Mouse (Mus musculus): ENCODE measurements at regions not wholly inside any gene's neighbourhood (a gene's known extent, or its start where the extent isn't known, plus 50 kb on each side); places are given as distances from the start of the nearest gene placed in this dataset.

GRCm38 (mm10) chr5:64722211-64722610 lies 81.0 kb upstream of the Klf3 start:
- no peaks in the 10 kb centered on the region for H3K27me3 ChIP-seq (replicated peaks; ENCODE audit: control insufficient read depth, insufficient read depth, low read length)
- ATAC-seq (ENCODE audit: low read depth): no peak
- H3K27ac ChIP-seq (replicated peaks; ENCODE audit: low read depth, low read length): no peak overlapping the region
- DNase-seq (ENCODE audit: low spot score): peak; percentile 10
- no peaks in the 10 kb centered on the region for H3K36me3 ChIP-seq (ENCODE audit: control insufficient read depth, insufficient read depth, low read length)
- no peak overlapping the region for H3K9ac ChIP-seq (ENCODE audit: low read depth, low read length)
- H3K9me3 ChIP-seq (ENCODE audit: control insufficient read depth, low read length): peaks cover 13% of the 10 kb centered on the region
- H3K4me3 ChIP-seq (ENCODE audit: low read depth, low read length): no peak overlapping the region
- H3K4me2 ChIP-seq (ENCODE audit: low read depth, low read length): no peak overlapping the region
- no peaks in the 10 kb centered on the region for H3K4me1 ChIP-seq (ENCODE audit: control insufficient read depth, insufficient read depth, low read length)

- Histone ChIP-seq H3K4me1 (ENCODE audit: control insufficient read depth, insufficient read depth, low read length) (no peaks in the 10 kb centered on the region), H3K9ac (ENCODE audit: low read depth, low read length) (no peak overlapping the region), H3K27ac (replicated peaks; ENCODE audit: low read depth, low read length) (no peak overlapping the region), H3K9me3 (ENCODE audit: control insufficient read depth, low read length) (peaks cover 4% of the 10 kb centered on the region), H3K27me3 (replicated peaks; ENCODE audit: control insufficient read depth, insufficient read depth, low read length) (no peaks in the 10 kb centered on the region), H3K36me3 (ENCODE audit: control insufficient read depth, insufficient read depth, low read length) (no peaks in the 10 kb centered on the region), H3K4me3 (ENCODE audit: low read depth, low read length) (no peak overlapping the region), H3K4me2 (ENCODE audit: low read depth, low read length) (no peak overlapping the region)
- 67% methylated on average over 2 of the region's 2 CpGs for WGBS
- ATAC-seq (ENCODE audit: low read depth) (no peak), DNase-seq (ENCODE audit: low spot score) (no peak)
These were observed 75.3 kb upstream of the Klf3 start for GRCm38 (mm10) chr5:64727847-64728246.

DNA sequence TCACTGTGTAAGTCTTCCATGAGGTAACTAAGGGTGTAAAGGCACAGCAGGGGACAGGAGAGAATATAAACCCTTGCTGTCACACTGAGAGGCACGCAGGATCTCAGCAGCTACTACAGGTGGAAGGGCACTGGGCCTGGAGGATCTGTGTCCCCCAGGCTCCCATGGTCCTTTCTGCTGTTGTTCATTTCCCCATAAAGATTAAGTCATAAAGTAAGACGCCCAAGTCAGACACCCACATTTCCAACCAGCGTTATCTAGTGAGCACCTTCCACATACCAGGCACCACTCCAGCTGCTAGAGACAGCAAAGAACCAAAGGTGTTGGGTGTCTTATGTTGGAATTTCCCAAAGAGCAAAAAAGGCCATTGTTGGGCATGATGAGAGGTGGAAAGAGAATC lies 70.8 kb upstream of the Klf3 start:
- no peak overlapping the region for H3K27ac ChIP-seq (replicated peaks; ENCODE audit: low read depth, low read length)
- H3K4me1 ChIP-seq (ENCODE audit: control insufficient read depth, insufficient read depth, low read length): peaks cover under 1% of the 10 kb centered on the region; the same call in 1 of the 2 replicates
- ATAC-seq (ENCODE audit: low read depth) (no peak), DNase-seq (ENCODE audit: low spot score) (no peak)
- no peak overlapping the region for H3K9ac ChIP-seq (ENCODE audit: low read depth, low read length)
- H3K4me3 ChIP-seq (ENCODE audit: low read depth, low read length): no peak overlapping the region
- 90% methylated on average over 3 of the region's 3 CpGs for WGBS
- no peak overlapping the region for H3K4me2 ChIP-seq (ENCODE audit: low read depth, low read length)
- H3K27me3 ChIP-seq (replicated peaks; ENCODE audit: control insufficient read depth, insufficient read depth, low read length): no peaks in the 10 kb centered on the region
- no peaks in the 10 kb centered on the region for H3K9me3 ChIP-seq (ENCODE audit: control insufficient read depth, low read length)
- no peaks in the 10 kb centered on the region for H3K36me3 ChIP-seq (ENCODE audit: control insufficient read depth, insufficient read depth, low read length)

- DNase-seq (ENCODE audit: low spot score) (no peak), ATAC-seq (ENCODE audit: low read depth) (no peak)
- Histone ChIP-seq H3K9ac (ENCODE audit: low read depth, low read length) (no peak overlapping the region), H3K36me3 (ENCODE audit: control insufficient read depth, insufficient read depth, low read length) (no peaks in the 10 kb centered on the region), H3K27me3 (replicated peaks; ENCODE audit: control insufficient read depth, insufficient read depth, low read length) (no peaks in the 10 kb centered on the region), H3K4me3 (ENCODE audit: low read depth, low read length) (no peak overlapping the region), H3K9me3 (ENCODE audit: control insufficient read depth, low read length) (no peaks in the 10 kb centered on the region), H3K4me1 (ENCODE audit: control insufficient read depth, insufficient read depth, low read length) (peaks cover 28% of the 10 kb centered on the region), H3K4me2 (ENCODE audit: low read depth, low read length) (no peak overlapping the region), H3K27ac (replicated peaks; ENCODE audit: low read depth, low read length) (no peak overlapping the region)
These were observed 66.2 kb upstream of the Klf3 start for GRCm38 (mm10) chr5:64736985-64737384.

DNA sequence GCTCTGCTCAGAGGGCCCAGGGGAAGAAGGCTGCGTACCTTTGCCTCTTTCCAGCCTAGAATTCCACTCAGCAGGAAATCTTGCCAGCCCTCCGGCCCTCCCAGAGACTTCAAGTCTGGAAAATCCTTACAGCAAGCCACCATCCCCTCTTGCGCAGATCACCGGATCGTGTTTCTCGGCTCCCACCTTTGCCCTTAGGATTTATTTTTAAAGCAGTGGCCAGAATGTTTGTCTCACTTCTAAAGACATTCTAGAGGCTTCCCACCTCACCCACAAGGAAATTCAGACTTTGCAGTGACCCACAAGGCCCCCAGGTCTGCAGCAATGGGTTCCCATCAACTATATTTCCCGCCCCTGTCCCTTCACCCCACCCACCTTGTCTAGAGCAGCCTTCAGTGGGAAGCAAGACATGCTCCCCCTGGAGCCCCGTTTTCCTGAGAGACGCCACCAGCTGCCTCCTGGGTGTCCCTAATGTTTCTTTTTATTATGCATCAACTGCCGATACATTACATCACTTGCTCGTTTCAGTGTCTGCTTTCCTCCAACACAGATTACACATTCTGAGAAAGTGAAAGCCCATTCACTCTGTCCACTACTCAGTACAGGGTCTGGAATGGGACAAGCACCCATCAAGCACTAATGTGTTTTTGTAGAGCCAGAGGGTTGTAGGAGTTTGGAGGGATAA lies 65.0 kb upstream of the Klf3 start:
- 13% methylated on average over 11 of the region's 11 CpGs for WGBS
- Histone ChIP-seq H3K4me2 (ENCODE audit: low read depth, low read length) (peak overlapping the region; percentile 38), H3K4me3 (ENCODE audit: low read depth, low read length) (no peak overlapping the region), H3K4me1 (ENCODE audit: control insufficient read depth, insufficient read depth, low read length) (peaks cover 28% of the 10 kb centered on the region), H3K9ac (ENCODE audit: low read depth, low read length) (peak overlapping the region; percentile 11; the same call in 1 of the 2 replicates), H3K27me3 (replicated peaks; ENCODE audit: control insufficient read depth, insufficient read depth, low read length) (no peaks in the 10 kb centered on the region), H3K27ac (replicated peaks; ENCODE audit: low read depth, low read length) (peak overlapping the region; percentile 44), H3K9me3 (ENCODE audit: control insufficient read depth, low read length) (no peaks in the 10 kb centered on the region), H3K36me3 (ENCODE audit: control insufficient read depth, insufficient read depth, low read length) (no peaks in the 10 kb centered on the region)
- ATAC-seq (ENCODE audit: low read depth): no peak
- peak; percentile 40 for DNase-seq (ENCODE audit: low spot score)

DNA sequence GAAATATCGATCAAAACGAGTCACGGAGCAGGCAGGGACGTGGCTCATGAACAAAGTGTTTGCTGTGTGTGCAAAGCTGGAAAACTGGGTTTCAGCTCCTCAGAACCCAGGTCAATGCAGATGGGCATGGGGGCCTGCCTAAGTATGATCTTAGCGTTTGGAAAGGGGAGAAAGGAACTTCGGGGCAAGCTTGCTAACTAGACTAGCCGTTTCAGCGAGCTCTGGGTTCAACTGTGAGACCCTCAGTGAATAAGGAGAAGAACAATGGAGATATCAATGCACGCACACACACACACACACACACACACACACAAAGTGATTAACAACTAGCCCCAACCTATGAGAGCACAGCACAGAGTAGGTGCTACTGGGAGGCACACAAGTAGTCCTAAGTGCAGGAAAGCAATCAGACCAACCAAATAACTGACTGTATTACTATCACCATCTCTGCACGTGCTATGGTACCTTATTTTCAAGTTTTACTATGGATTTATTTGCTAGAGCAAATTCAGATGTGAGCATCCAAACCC lies 64.3 kb upstream of the Klf3 start:
- Histone ChIP-seq H3K4me3 (ENCODE audit: low read depth, low read length) (no peak overlapping the region), H3K27me3 (replicated peaks; ENCODE audit: control insufficient read depth, insufficient read depth, low read length) (no peaks in the 10 kb centered on the region), H3K4me2 (ENCODE audit: low read depth, low read length) (peak overlapping the region; percentile 38; the same call in 1 of the 2 replicates), H3K4me1 (ENCODE audit: control insufficient read depth, insufficient read depth, low read length) (peaks cover 28% of the 10 kb centered on the region), H3K27ac (replicated peaks; ENCODE audit: low read depth, low read length) (peak overlapping the region; percentile 83; the same call in 1 of the 2 replicates), H3K9ac (ENCODE audit: low read depth, low read length) (peak overlapping the region; percentile 11; the same call in 1 of the 2 replicates), H3K9me3 (ENCODE audit: control insufficient read depth, low read length) (no peaks in the 10 kb centered on the region), H3K36me3 (ENCODE audit: control insufficient read depth, insufficient read depth, low read length) (no peaks in the 10 kb centered on the region)
- no peak for ATAC-seq (ENCODE audit: low read depth)
- 34% methylated on average over 10 of the region's 10 CpGs for WGBS
- no peak for DNase-seq (ENCODE audit: low spot score)

DNA sequence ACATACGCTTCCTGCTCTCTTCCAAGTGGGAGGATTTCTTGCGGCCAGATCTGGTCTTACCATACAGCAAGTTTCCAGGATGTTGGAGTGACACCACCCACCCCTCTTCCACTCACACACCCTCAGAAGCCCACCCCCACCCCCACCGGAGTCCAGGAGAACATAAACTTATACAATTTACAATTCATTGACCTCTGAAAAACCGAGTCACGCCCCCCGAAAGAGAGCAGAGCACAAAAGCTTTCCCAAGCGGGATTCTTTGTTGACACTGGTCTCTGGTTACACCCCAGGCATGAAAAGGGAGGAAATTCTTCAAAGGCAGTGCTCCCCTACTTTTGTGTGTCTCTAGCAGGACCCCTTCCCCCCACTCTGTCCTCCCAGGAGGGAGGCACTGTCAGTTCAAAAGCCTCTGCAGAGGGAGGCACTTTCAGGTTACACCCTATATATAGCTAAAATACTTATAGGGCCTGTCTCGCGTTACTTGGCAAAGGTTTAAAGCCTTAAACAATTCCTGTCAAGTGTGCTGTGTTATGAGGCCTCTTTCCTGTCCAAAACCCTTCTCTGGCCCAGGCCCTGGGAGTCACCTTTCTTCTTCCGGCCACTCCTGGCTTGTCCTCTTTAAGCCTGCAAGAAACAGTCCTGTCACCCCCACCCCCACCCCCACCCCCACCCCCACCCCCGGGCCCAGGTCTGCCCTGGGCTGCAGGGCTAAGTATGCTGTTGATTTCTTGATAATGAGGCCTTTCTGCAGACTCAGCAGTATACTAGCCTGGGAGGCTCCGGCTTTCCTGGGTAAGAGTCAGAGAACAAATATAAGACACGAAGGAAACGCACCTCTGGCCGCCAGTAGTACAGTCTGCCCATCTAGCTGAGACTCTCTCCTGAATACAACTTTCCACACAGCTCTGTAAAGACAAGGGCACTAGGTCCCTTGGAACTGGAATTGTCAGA lies 63.6 kb upstream of the Klf3 start:
- H3K4me1 ChIP-seq (ENCODE audit: control insufficient read depth, insufficient read depth, low read length): peaks cover 28% of the 10 kb centered on the region
- 0 out of 2 replicates have a peak overlapping the region, but pooled peaks have one; percentile 16 for H3K4me2 ChIP-seq (ENCODE audit: low read depth, low read length)
- H3K27ac ChIP-seq (replicated peaks; ENCODE audit: low read depth, low read length): peak overlapping the region; percentile 83
- H3K9me3 ChIP-seq (ENCODE audit: control insufficient read depth, low read length): no peaks in the 10 kb centered on the region
- DNase-seq (ENCODE audit: low spot score): peak; percentile 86
- peak; percentile 86 for ATAC-seq (ENCODE audit: low read depth)
- H3K4me3 ChIP-seq (ENCODE audit: low read depth, low read length): no peak overlapping the region
- H3K27me3 ChIP-seq (replicated peaks; ENCODE audit: control insufficient read depth, insufficient read depth, low read length): no peaks in the 10 kb centered on the region
- 6% methylated on average over 15 of the region's 15 CpGs for WGBS
- no peaks in the 10 kb centered on the region for H3K36me3 ChIP-seq (ENCODE audit: control insufficient read depth, insufficient read depth, low read length)
- H3K9ac ChIP-seq (ENCODE audit: low read depth, low read length): peak overlapping the region; percentile 36; the same call in 1 of the 2 replicates

GRCm38 (mm10) chr5:64744041-64744440 lies 59.1 kb upstream of the Klf3 start:
- ATAC-seq (ENCODE audit: low read depth) (no peak), DNase-seq (ENCODE audit: low spot score) (peak; percentile 23)
- no peak overlapping the region for H3K9ac ChIP-seq (ENCODE audit: low read depth, low read length)
- WGBS: 85% methylated on average over 4 of the region's 4 CpGs
- H3K4me2 ChIP-seq (ENCODE audit: low read depth, low read length): no peak overlapping the region
- H3K27ac ChIP-seq (replicated peaks; ENCODE audit: low read depth, low read length): no peak overlapping the region
- peaks cover 11% of the 10 kb centered on the region for H3K4me1 ChIP-seq (ENCODE audit: control insufficient read depth, insufficient read depth, low read length)
- H3K36me3 ChIP-seq (ENCODE audit: control insufficient read depth, insufficient read depth, low read length): no peaks in the 10 kb centered on the region
- no peaks in the 10 kb centered on the region for H3K27me3 ChIP-seq (replicated peaks; ENCODE audit: control insufficient read depth, insufficient read depth, low read length)
- no peaks in the 10 kb centered on the region for H3K9me3 ChIP-seq (ENCODE audit: control insufficient read depth, low read length)
- H3K4me3 ChIP-seq (ENCODE audit: low read depth, low read length): no peak overlapping the region
